ENCODE assay signal across 12 mouse cellular contexts in genomic region chr4:58668368-58669153, GRCm38 (mm10).
A peak's percentile ranks its signal among the peaks of the same experiment; 100 is the strongest.
DNase-seq lines count a peak whose midpoint lies in the region; ATAC-seq and TF ChIP-seq lines count a peak whose summit lies in the region.
"Had no signal": no experiment of that assay in that cellular context is flagged by ENCODE, and none has a peak within 500 bp of the region (broad histone marks: within the 10 kb centered on the region; RNA-seq: fewer than 3 reads in every experiment).

No protein-coding gene starts in this region.

- intact Hi-C loops in gastrocnemius, adult 2 months (cut with DNase I), result no loop called here

- H3K27ac ChIP-seq in gastrocnemius, adult 2 months, result peak overlapping the region; percentile 60; the same call in 1 of the 2 replicates
- H3K27ac ChIP-seq in kidney, postnatal 0 days, result no peak overlapping the region
- H3K27ac ChIP-seq in embryonic facial prominence, embryonic 10.5 days (replicated peaks), result peak overlapping the region; percentile 85
- H3K27ac ChIP-seq in limb, embryonic 11.5 days (replicated peaks; ENCODE audit: low read depth, low read length), result peak overlapping the region; percentile 87
- H3K27ac ChIP-seq: heart, embryonic 15.5 days; lung, embryonic 15.5 days had no signal

- no peak for ATAC-seq in kidney, postnatal 0 days (replicated peaks; ENCODE audit: low FRiP score, low read depth)
- peak; percentile 19; the same call in 1 of the 2 replicates for ATAC-seq in limb, embryonic 11.5 days (ENCODE audit: insufficient number of reproducible peaks, low FRiP score, low TSS enrichment, low read depth)
- no peak for ATAC-seq in inflammation-experienced regulatory T-cells, adult 6 months

- H3K27me3 ChIP-seq in kidney, postnatal 0 days (ENCODE audit: insufficient read depth, low read length), result no peaks in the 10 kb centered on the region
- no peaks in the 10 kb centered on the region for H3K27me3 ChIP-seq in embryonic facial prominence, embryonic 10.5 days (replicated peaks; ENCODE audit: low read depth, poor library complexity, severe bottlenecking)
- H3K27me3 ChIP-seq in limb, embryonic 11.5 days (ENCODE audit: control insufficient read depth, insufficient read depth, low read length), result no peaks in the 10 kb centered on the region
- H3K27me3 ChIP-seq: heart, embryonic 15.5 days; lung, embryonic 15.5 days had no signal

- WGBS in kidney, postnatal 0 days, result 39% methylated on average over 8 of the region's 8 CpGs
- 40% methylated on average over 8 of the region's 8 CpGs for WGBS in embryonic facial prominence, embryonic 10.5 days
- WGBS in limb, embryonic 11.5 days, result 29% methylated on average over 8 of the region's 8 CpGs

- no peak for TF ChIP-seq CTCF in gastrocnemius, adult 2 months (IDR thresholded peaks at IDR 0.05)
- no peak for TF ChIP-seq CTCF in kidney, postnatal 0 days (IDR thresholded peaks at IDR 0.05; ENCODE audit: low read depth)

- no peak overlapping the region for H3K4me2 ChIP-seq in kidney, postnatal 0 days (ENCODE audit: low read length)
- H3K4me2 ChIP-seq in limb, embryonic 11.5 days (ENCODE audit: low read depth, severe bottlenecking), result no peak overlapping the region
- H3K4me2 ChIP-seq: heart, embryonic 15.5 days; lung, embryonic 15.5 days had no signal

- H3K4me1 ChIP-seq in kidney, postnatal 0 days (replicated peaks; ENCODE audit: insufficient read depth, low read length), result no peaks in the 10 kb centered on the region
- H3K4me1 ChIP-seq in embryonic facial prominence, embryonic 10.5 days, result peaks cover 75% of the 10 kb centered on the region
- H3K4me1 ChIP-seq in limb, embryonic 11.5 days (ENCODE audit: control insufficient read depth, insufficient read depth, low read length), result peaks cover 30% of the 10 kb centered on the region

- DNase-seq in gastrocnemius, adult 2 months, result no peak
- DNase-seq in gastrocnemius, postnatal 4 days (ENCODE audit: low spot score in 2 of 2), result no peak
- DNase-seq in kidney, postnatal 0 days (ENCODE audit: low spot score), result peak; percentile 30
- DNase-seq in kidney, adult 9 months, result no peak
- no peak for DNase-seq in embryonic facial prominence, embryonic 10.5 days (ENCODE audit: low spot score)
- no peak for DNase-seq in limb, embryonic 11.5 days (ENCODE audit: low spot score)
- no peak for DNase-seq in cerebellum, adult 9-10 months
- DNase-seq: adrenal gland, adult 2 months; cerebellum, postnatal 14 days had no signal

- no peaks in the 10 kb centered on the region for H3K9me3 ChIP-seq in kidney, postnatal 0 days (replicated peaks; ENCODE audit: low read length)
- no peaks in the 10 kb centered on the region for H3K9me3 ChIP-seq in embryonic facial prominence, embryonic 10.5 days
- no peaks in the 10 kb centered on the region for H3K9me3 ChIP-seq in limb, embryonic 11.5 days (ENCODE audit: control insufficient read depth, low read length)
- H3K9me3 ChIP-seq: heart, embryonic 15.5 days; lung, embryonic 15.5 days had no signal

- no peak overlapping the region for H3K9ac ChIP-seq in kidney, postnatal 0 days (ENCODE audit: low read depth, low read length)
- no peak overlapping the region for H3K9ac ChIP-seq in limb, embryonic 11.5 days (ENCODE audit: low read length)
- H3K9ac ChIP-seq: heart, embryonic 15.5 days; lung, embryonic 15.5 days had no signal

- peak overlapping the region; percentile 38; the same call in 1 of the 2 replicates for H3K4me3 ChIP-seq in gastrocnemius, adult 2 months
- no peak overlapping the region for H3K4me3 ChIP-seq in kidney, postnatal 0 days (replicated peaks; ENCODE audit: low read depth, low read length)
- no peak overlapping the region for H3K4me3 ChIP-seq in embryonic facial prominence, embryonic 10.5 days
- H3K4me3 ChIP-seq in limb, embryonic 11.5 days (ENCODE audit: low read depth, low read length), result no peak overlapping the region
- H3K4me3 ChIP-seq: heart, embryonic 15.5 days; lung, embryonic 15.5 days had no signal

- no peaks in the 10 kb centered on the region for H3K36me3 ChIP-seq in kidney, postnatal 0 days (ENCODE audit: insufficient read depth, low read length)
- no peaks in the 10 kb centered on the region for H3K36me3 ChIP-seq in embryonic facial prominence, embryonic 10.5 days (replicated peaks)
- H3K36me3 ChIP-seq in limb, embryonic 11.5 days (ENCODE audit: control insufficient read depth, insufficient read depth, low read length), result no peaks in the 10 kb centered on the region
- H3K36me3 ChIP-seq: heart, embryonic 15.5 days; lung, embryonic 15.5 days had no signal
